Mouse (Mus musculus) liver, embryonic 14.5 days (tissue): ENCODE measurements around the gene Pde4b. TPM values are rescaled to one million over a fixed set of nuclear protein-coding genes. Genes with fewer than 3 reads are reported as not detected.

Experiments used
- ATAC-seq: fragments of 200-750 bp; cut with Nextera tagmentation; 2 replicates; pipeline ENCODE4 v1.8.0; 2017; ENCODE audit warnings: moderate number of reproducible peaks, mild to moderate bottlenecking, moderate library complexity; ENCODE audit not compliant: insufficient read depth
- DNase-seq, 3 experiments: peaks; one replicate each; pipeline ENCODE4 v3.0.0-alpha.2; 2012 to 2013; ENCODE audit warnings: low read depth in 3 of 3, low spot score in 3 of 3
- H3K27ac ChIP-seq: fragments of 300-500 bp; sonication (generic); 2 replicates; pipeline ENCODE4 v1.5.1; 2014; ENCODE audit warnings: moderate library complexity, mild to moderate bottlenecking, control low read depth, inconsistent platforms
- H3K27me3 ChIP-seq: fragments of 300-500 bp; sonication (generic); 2 replicates; pipeline ENCODE4 v1.6.1; 2014; ENCODE audit warnings: mild to moderate bottlenecking, low read length, moderate library complexity; ENCODE audit not compliant: control insufficient read depth, insufficient read depth
- H3K36me3 ChIP-seq: fragments of 300-500 bp; sonication (generic); replicated peaks from 2 replicates; pipeline ENCODE4 v1.6.1; 2014; ENCODE audit warnings: low read depth; ENCODE audit not compliant: control insufficient read depth, insufficient read depth
- H3K4me1 ChIP-seq, 2 experiments: fragments of 200-500 bp in 1 of 2; fragments of 300-500 bp in 1 of 2; sonication (generic) in 1 of 2; replicated peaks; 2 replicates each; pipeline ENCODE4 v1.6.1; 2012 to 2014; ENCODE audit warnings: antibody characterized with exemption in 1 of 2, inconsistent platforms in 1 of 2, low read length in 1 of 2; ENCODE audit not compliant: control insufficient read depth in 2 of 2, insufficient read depth in 2 of 2
- H3K4me2 ChIP-seq: fragments of 300-500 bp; sonication (generic); 2 replicates; pipeline ENCODE4 v1.6.1; 2014; ENCODE audit warnings: low read depth, mild to moderate bottlenecking, control low read depth, moderate library complexity
- H3K4me3 ChIP-seq, 2 experiments: fragments of 200-500 bp in 1 of 2; fragments of 300-500 bp in 1 of 2; sonication (generic) in 1 of 2; 2 replicates each; pipeline ENCODE4 v1.5.1; 2012 to 2014; ENCODE audit warnings: low read depth in 2 of 2, low read length in 2 of 2, mild to moderate bottlenecking in 2 of 2, control low read depth in 1 of 2, inconsistent platforms in 1 of 2, moderate library complexity in 1 of 2; ENCODE audit not compliant: insufficient read depth in 1 of 2
- H3K9ac ChIP-seq: fragments of 300-500 bp; sonication (generic); replicated peaks from 2 replicates; pipeline ENCODE4 v1.6.1; 2014; ENCODE audit warnings: mild to moderate bottlenecking, control low read depth, moderate library complexity
- H3K9me3 ChIP-seq: fragments of 300-500 bp; sonication (generic); 2 replicates; pipeline ENCODE4 v1.6.1; 2016; ENCODE audit warnings: low read length, mixed read lengths; ENCODE audit not compliant: control insufficient read depth
- CTCF ChIP-seq: IDR thresholded peaks from 2 replicates; pipeline ENCODE4 v1.5.1; 2016; ENCODE audit warnings: antibody characterized with exemption, low read depth, control low read depth
- EP300 ChIP-seq: IDR thresholded peaks from 2 replicates; pipeline ENCODE4 v1.6.1; 2016; ENCODE audit warnings: antibody characterized with exemption, low read depth
- WGBS: fragments of 180-500 bp; shearing (Covaris S2); extraction: QIAGEN DNeasy Blood & Tissue Kit; methylation state at CpG from one replicate; pipeline ENCODE4 v1.1.7; 2014; ENCODE audit not compliant: insufficient replicate concordance; 5-methylcytosine and 5-hydroxymethylcytosine counted together
- polyA plus RNA-seq, 2 experiments: library from polyadenylated mRNA; depleted of rRNA in 1 of 2; stranded (reverse) in 1 of 2; unstranded in 1 of 2; fragments of >200 nt; fragmentation: Nextera tagmentation in 1 of 2; extraction: Ambion mirVana in 1 of 2; gene quantifications; 2 replicates each; pipeline versions ENCODE4 v1.2.1 to v1.2.3; 2012 to 2014

Pde4b gene
- polyA plus RNA-seq, 2 experiments = 1.5 to 2.3 TPM

- H3K27ac ChIP-seq = no peak overlapping the region
- no peaks in the 10 kb centered on the region for H3K36me3 ChIP-seq
- no peak for ATAC-seq
- no peaks in the 10 kb centered on the region for H3K4me1 ChIP-seq
- H3K4me2 ChIP-seq = no peak overlapping the region
- H3K27me3 ChIP-seq = no peaks in the 10 kb centered on the region
- H3K4me3 ChIP-seq = no peak overlapping the region
- no peaks in the 10 kb centered on the region for H3K9me3 ChIP-seq
- peak in 1 of 3 experiments; percentile 14 for DNase-seq
- H3K9ac ChIP-seq = no peak overlapping the region
- peak; percentile 50 for TF ChIP-seq CTCF
- no peak for TF ChIP-seq EP300
These were observed 139.4 kb downstream of the Pde4b start for GRCm38 (mm10) chr4:102226700-102227099.

GRCm38 (mm10) chr4:102228953-102229586 is 141.7 kb downstream of the Pde4b start:
- no peak overlapping the region for H3K9ac ChIP-seq
- no peak for DNase-seq
- no peak for ATAC-seq
- no peaks in the 10 kb centered on the region for H3K36me3 ChIP-seq
- WGBS = 39% methylated on average over 7 of the region's 7 CpGs
- no peak overlapping the region for H3K4me3 ChIP-seq
- no peaks in the 10 kb centered on the region for H3K9me3 ChIP-seq
- TF ChIP-seq CTCF (no peak), EP300 (no peak)
- H3K4me1 ChIP-seq = no peaks in the 10 kb centered on the region
- H3K27me3 ChIP-seq = no peaks in the 10 kb centered on the region
- H3K4me2 ChIP-seq = no peak overlapping the region
- no peak overlapping the region for H3K27ac ChIP-seq

- DNase-seq (no peak), ATAC-seq (no peak)
- H3K27me3 ChIP-seq = no peaks in the 10 kb centered on the region
- TF ChIP-seq EP300 = no peak
- TF ChIP-seq CTCF = no peak
- no peaks in the 10 kb centered on the region for H3K9me3 ChIP-seq
- no peaks in the 10 kb centered on the region for H3K36me3 ChIP-seq
- no peak overlapping the region for H3K4me3 ChIP-seq
- no peak overlapping the region for H3K27ac ChIP-seq
- H3K4me2 ChIP-seq = no peak overlapping the region
- H3K9ac ChIP-seq = no peak overlapping the region
- 15% methylated on average over 1 of the region's 1 CpGs for WGBS
- H3K4me1 ChIP-seq = no peaks in the 10 kb centered on the region
These were observed 143.6 kb downstream of the Pde4b start for GRCm38 (mm10) chr4:102230898-102231297.

GRCm38 (mm10) chr4:102233633-102234032 is 146.3 kb downstream of the Pde4b start:
- H3K36me3 ChIP-seq = no peaks in the 10 kb centered on the region
- ATAC-seq = no peak
- no peak overlapping the region for H3K4me3 ChIP-seq
- H3K9ac ChIP-seq = no peak overlapping the region
- no peak for DNase-seq
- H3K4me2 ChIP-seq = no peak overlapping the region
- no peak for TF ChIP-seq CTCF
- WGBS = 16% methylated on average over 1 of the region's 1 CpGs
- H3K4me1 ChIP-seq = no peaks in the 10 kb centered on the region
- H3K27me3 ChIP-seq = no peaks in the 10 kb centered on the region
- no peak overlapping the region for H3K27ac ChIP-seq
- no peaks in the 10 kb centered on the region for H3K9me3 ChIP-seq

GRCm38 (mm10) chr4:102235151-102235550 is 147.8 kb downstream of the Pde4b start:
- Histone ChIP-seq H3K9ac (no peak overlapping the region), H3K4me1 (no peaks in the 10 kb centered on the region), H3K9me3 (no peaks in the 10 kb centered on the region), H3K4me3 (no peak overlapping the region), H3K27me3 (no peaks in the 10 kb centered on the region), H3K4me2 (no peak overlapping the region), H3K27ac (no peak overlapping the region), H3K36me3 (no peaks in the 10 kb centered on the region)
- TF ChIP-seq EP300 (no peak), CTCF (no peak)
- DNase-seq (no peak), ATAC-seq (no peak)
- WGBS = 54% methylated on average over 2 of the region's 2 CpGs

GRCm38 (mm10) chr4:102239102-102239501 is 151.8 kb downstream of the Pde4b start:
- H3K4me1 ChIP-seq = no peaks in the 10 kb centered on the region
- ATAC-seq = no peak
- no peak for DNase-seq
- no peak overlapping the region for H3K27ac ChIP-seq
- H3K4me3 ChIP-seq = no peak overlapping the region
- H3K9ac ChIP-seq = no peak overlapping the region
- H3K36me3 ChIP-seq = no peaks in the 10 kb centered on the region
- no peaks in the 10 kb centered on the region for H3K9me3 ChIP-seq
- TF ChIP-seq CTCF (no peak), EP300 (no peak)
- WGBS = 66% methylated on average over 2 of the region's 2 CpGs
- no peaks in the 10 kb centered on the region for H3K27me3 ChIP-seq
- H3K4me2 ChIP-seq = no peak overlapping the region
